Mouse (Mus musculus): Measurements from ENCODE around the gene A630095N17Rik. TPM values are rescaled to one million over a fixed set of nuclear protein-coding genes. Genes with fewer than 3 reads are reported as not detected.

Gene A630095N17Rik
- total RNA-seq (2023), result not detected in 2 replicates

DNA sequence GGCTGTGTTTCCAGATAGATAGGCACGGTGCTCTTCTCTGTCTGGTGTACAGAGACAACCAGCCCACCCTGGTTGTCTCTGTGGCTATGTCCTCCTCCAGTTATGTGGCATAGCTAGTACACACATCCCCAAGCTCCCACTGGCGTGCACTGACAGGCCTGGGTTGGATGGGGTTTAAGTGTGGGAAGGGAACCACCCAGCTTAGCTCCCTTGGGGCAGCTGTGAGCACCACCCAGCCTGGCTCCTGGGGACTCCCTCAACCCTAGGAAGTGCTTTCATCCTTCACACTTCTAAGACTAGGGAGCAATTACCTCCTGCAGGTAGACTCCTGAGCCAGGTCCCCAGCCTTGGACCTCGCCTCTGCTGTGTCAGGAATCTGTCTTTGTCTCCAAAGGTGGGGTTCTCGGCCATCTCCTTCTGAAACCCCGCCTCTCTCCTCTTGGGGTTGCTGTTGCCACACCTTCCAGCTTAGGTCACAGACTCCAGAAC, at the start of gene A630095N17Rik:
Gene A630095N17Rik, minus strand, starts transcription at position 439 of the 489 bp plus-strand sequence.

GRCm38 (mm10) chr1:75278228-75278627, 46.3 kb upstream of the A630095N17Rik start, which contains the start of gene Resp18:
Gene Resp18 (minus strand): TSS chr1:75278415.

GRCm38 (mm10) chr1:75264091-75264880, 32.4 kb upstream of the A630095N17Rik start, which contains the start of gene Ptprn:
Gene Ptprn (minus strand): TSS chr1:75264502.

DNA sequence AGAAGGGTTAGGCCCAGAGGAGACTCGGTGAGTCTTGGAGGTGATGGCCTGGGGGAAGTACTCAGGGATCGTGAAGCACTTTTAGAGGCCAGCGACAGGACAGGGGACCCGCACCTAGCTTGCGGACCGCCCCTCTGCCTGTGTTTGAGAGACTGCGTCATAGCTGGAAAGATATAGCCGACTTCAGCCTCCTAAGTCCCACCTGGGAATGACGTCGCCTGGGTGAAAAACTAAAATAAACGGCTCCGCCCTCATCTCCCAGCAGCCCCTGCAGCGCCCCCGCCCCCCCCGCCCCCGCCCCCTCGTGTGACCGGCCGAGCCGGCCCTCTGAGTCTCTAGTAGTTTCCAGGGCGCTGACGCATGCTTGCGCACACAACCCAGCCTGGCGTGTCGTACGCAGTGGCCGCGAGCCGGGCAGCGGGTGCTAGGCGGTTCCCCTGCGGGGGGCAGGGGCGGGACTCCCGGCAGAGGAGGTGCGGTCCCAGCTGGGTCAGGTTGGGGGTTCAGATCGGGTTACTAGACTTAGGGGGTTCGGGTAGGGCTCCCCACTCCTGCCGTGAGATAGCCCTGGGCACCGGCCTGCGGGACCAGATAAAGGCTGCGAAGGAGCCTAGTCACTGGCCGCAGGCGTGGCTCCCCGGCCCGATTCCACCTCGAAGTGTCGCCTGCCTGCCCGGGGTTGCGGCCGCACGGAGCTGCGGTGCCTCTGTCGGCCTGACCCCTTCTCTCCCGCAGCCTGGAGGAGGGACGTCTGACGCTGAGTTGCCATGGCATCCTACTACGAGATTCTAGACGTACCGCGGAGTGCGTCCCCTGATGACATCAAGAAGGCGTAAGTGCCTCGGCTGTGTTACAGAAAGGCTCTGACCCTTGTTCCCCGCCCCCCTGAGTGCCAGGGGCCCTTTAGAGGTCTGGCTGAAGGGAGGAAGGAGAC, 4.5 kb upstream of the A630095N17Rik start, which contains the start of gene Dnajb2:
Gene Dnajb2, plus strand, starts transcription at position 290 of the 934 bp plus-strand sequence.

DNA sequence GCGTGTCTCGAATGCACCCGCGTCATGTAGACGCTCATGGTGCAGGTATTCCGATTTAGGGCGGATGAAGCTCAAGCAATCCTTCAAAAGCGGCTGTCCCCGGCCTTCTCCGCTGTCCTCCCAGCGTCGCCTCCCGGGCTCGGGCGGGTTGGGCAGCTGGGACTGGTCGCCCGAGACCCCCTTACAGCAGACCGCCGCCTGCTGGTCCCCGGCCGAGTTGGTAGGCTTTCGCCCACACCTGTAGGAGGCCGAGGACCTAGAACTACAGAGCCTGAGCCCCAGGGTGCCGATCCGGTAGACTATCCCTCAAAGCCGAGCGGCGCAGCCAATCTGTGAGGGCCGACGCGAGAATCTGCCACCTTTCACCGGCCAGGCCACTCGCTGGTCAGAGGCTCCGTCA, 12.4 kb downstream of the A630095N17Rik start, which contains the start of gene Tuba4a:
Gene Tuba4a, minus strand, starts transcription at position 335 of the 400 bp plus-strand sequence.

GRCm38 (mm10) chr1:75210136-75211087, 21.5 kb downstream of the A630095N17Rik start, which contains the start of the genes Glb1l and Stk16:
Gene Glb1l (minus strand): TSS chr1:75210813.
Gene Stk16 (plus strand): TSS chr1:75210838.

DNA sequence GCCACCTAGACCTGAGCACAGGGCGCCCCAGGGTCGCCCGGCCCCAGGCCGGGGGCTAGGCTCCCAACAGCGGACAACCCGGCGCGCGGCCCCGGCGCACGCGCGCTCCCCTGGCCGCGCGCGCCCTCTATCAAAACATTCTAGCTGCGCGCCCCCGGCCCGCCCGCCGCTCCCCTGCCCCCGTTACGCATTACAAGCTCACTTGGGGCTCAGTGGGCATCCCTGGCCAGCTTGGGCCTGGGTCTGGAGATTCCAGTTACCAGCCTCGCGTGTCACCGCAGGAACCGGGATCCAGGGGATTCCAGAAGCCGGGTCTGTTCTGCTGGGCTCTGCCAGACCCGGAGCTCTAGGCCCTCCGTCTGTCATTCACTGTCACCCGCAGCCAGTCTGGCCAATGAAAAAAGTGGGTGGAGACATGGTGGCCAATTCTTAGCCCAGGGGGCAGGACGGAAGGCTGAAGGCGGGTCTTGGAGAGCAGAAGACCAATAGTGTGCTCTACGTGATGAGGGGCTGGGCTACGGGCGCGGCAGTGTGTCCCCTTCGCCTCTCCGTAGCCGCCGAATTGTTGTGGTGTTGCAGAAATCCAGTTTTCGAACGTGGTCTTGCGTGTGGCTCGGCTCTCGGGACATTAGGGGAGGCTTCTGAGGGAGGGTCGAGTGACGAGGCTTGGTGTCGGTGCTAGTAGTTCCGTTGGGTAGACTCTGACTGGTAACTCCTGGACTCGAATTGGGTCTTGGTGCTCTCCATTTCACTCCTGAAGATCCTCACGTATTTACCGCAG, 40.1 kb downstream of the A630095N17Rik start, which contains the start of the genes Ankzf1 and Atg9a:
Gene Ankzf1, plus strand, starts transcription at position 530 of the 781 bp plus-strand sequence.
Gene Atg9a, minus strand, starts transcription at position 575 of the 781 bp plus-strand sequence.

GRCm38 (mm10) chr1:75180105-75180590, 51.8 kb downstream of the A630095N17Rik start, which contains the start of gene Abcb6:
Gene Abcb6 (minus strand): TSS chr1:75180392.

Other genes starting within 250 kb of the A630095N17Rik start
- 7.6 and 8.1 TPM in 2 replicates for gene Nhej1, start 106.9 kb downstream of the A630095N17Rik start, total RNA-seq (2023)
- 0.66 and 1.6 TPM in 2 replicates for gene Slc23a3, start 98.2 kb downstream of the A630095N17Rik start, total RNA-seq (2023)
- gene Cnppd1, start 89.4 kb downstream of the A630095N17Rik start, total RNA-seq (2023), result 93.3 and 112 TPM in 2 replicates
- gene Retreg2, start 89.3 kb downstream of the A630095N17Rik start, total RNA-seq (2023), result 56.2 and 75.7 TPM in 2 replicates
- gene Zfand2b, start 63.5 kb downstream of the A630095N17Rik start, total RNA-seq (2023), result 49.3 and 60.3 TPM in 2 replicates
- 3.5 and 3.7 TPM in 2 replicates for gene Abcb6, start 51.7 kb downstream of the A630095N17Rik start, total RNA-seq (2023)
- 13.6 and 14.8 TPM in 2 replicates for gene Ankzf1, start 40.0 kb downstream of the A630095N17Rik start, total RNA-seq (2023)
- 83.0 and 94.0 TPM in 2 replicates for gene Atg9a, start 39.9 kb downstream of the A630095N17Rik start, total RNA-seq (2023)
- gene Glb1l, start 21.3 kb downstream of the A630095N17Rik start, total RNA-seq (2023), result 15.8 and 23.2 TPM in 2 replicates
- gene Stk16, start 21.3 kb downstream of the A630095N17Rik start, total RNA-seq (2023), result 115 and 135 TPM in 2 replicates
- gene Tuba4a, start 12.2 kb downstream of the A630095N17Rik start, total RNA-seq (2023), result 402 and 434 TPM in 2 replicates
- 8.1 and 8.6 TPM in 2 replicates for gene Dnajb2, start 4.3 kb upstream of the A630095N17Rik start, total RNA-seq (2023)
- not detected in 2 replicates for gene Ptprn, start 32.4 kb upstream of the A630095N17Rik start, total RNA-seq (2023)
- not detected in 2 replicates for gene Resp18, start 46.3 kb upstream of the A630095N17Rik start, total RNA-seq (2023)
- gene Dnpep, start 85.9 kb upstream of the A630095N17Rik start, total RNA-seq (2023), result 22.2 and 23.2 TPM in 2 replicates
- not detected in 2 replicates for gene Des, start 128.2 kb upstream of the A630095N17Rik start, total RNA-seq (2023)
- 0.54 TPM in 1 of 2 replicates, not detected in the other for gene Speg, start 143.2 kb upstream of the A630095N17Rik start, total RNA-seq (2023)
- 31.5 and 33.7 TPM in 2 replicates for gene Gmppa, start 203.8 kb upstream of the A630095N17Rik start, total RNA-seq (2023)
- gene Asic4, start 218.3 kb upstream of the A630095N17Rik start, total RNA-seq (2023), result not detected in 2 replicates
- gene Chpf, start 247.2 kb upstream of the A630095N17Rik start, total RNA-seq (2023), result 0.43 and 1.5 TPM in 2 replicates
- not detected in 2 replicates for gene Tmem198, start 247.4 kb upstream of the A630095N17Rik start, total RNA-seq (2023)